Mouse (Mus musculus): ENCODE results near the gene Haao. TPM values are rescaled to one million over a fixed set of nuclear protein-coding genes. Genes with fewer than 3 reads are reported as not detected.
A peak's percentile ranks its signal among the peaks of the same experiment; 100 is the strongest.
"Not testable (repeated sequence)": the region's sequence is repeated elsewhere in the genome, so short reads cannot be mapped to it uniquely, and the experiment has no call there.

The Haao gene
- polyA plus RNA-seq, 1 experiment from 2014 or later = not detected

DNA sequence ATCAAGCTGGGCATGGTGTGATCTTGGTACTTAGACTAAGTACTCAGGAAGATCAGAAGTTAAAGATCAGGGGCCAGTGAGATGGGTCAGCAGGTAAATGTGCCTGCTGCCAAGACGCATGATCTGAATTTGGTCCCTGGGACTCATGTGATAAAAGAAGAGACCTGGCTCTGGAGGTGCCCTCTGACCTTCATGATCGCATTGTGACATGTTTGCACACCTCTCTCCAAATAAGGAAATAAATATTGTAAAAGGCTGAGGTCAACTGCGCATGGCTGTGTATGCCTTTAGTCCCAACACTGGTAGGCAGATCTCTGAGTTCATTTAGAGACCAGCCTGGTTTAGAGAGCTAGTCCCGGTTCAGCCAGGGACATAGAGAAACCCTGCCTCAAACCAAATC, 22.6 kb upstream of the Haao start:
- ATAC-seq (no peak), DNase-seq (ENCODE audit: low read depth, low spot score) (no peak)
- CTCF ChIA-PET = no interaction called here
- in situ Hi-C loops (cut with MboI; ENCODE audit: low pct_unique_long_range_greater_than_20kb) = loop anchor here (5.0 kb wide), 3 partner anchors 102 to 527 kb away; no protein-coding TSS in a partner anchor
- TF ChIP-seq CTCF (IDR thresholded peaks at IDR 0.05) = no peak
- H3K27me3 ChIP-seq = no peaks in the 10 kb centered on the region
- POLR2A ChIA-PET = no interaction called here

DNA sequence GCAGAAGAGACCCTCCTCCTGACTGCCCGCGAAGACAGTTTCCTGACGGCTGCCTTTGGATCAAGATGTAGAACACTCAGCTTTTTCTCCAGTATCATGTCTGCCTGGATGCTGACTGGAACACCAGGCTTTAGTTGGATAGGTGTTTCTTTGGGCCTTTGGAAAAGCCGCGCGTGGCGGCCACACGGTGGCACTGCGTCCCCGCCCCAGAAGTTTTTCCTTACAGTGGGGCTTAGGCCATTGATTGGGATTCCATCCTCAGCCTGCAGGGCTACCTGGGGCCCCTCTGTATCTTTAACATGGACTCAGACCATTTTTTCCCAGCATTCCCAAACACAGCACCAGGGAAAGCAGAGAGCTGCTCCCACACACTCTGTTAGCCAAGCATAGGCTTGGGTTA, 18.8 kb upstream of the Haao start:
- H3K27me3 ChIP-seq = no peaks in the 10 kb centered on the region
- POLR2A ChIA-PET = no interaction called here
- in situ Hi-C loops (cut with MboI; ENCODE audit: low pct_unique_long_range_greater_than_20kb) = no loop called here
- CTCF ChIA-PET = interaction anchor here (0.9 to 2.2 kb wide), 3 partner anchors 16 to 36 kb away, joined by 4 to 6 read pairs (median 4); no protein-coding TSS in a partner anchor
- ATAC-seq (no peak), DNase-seq (ENCODE audit: low read depth, low spot score) (no peak)
- no peak for TF ChIP-seq CTCF (IDR thresholded peaks at IDR 0.05)

DNA sequence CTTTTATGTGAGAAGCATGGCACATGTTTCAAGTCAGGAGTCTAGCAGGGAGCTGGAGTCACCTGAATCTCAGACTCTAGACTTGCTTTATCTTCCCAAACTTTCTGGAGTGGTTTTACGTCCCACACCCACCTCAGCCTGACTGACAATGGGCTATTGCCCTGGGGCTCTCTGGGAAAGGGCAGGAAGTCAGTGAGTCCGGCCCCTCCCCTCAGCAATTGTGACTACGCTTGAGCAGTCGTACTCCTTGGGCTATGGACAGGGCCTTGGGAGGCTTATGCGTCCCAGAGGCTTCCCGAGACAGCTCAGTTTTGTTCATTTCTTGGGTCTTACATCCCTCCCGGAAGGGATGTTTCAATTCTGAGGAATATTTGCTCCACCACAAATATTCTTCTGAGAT, 17.6 kb upstream of the Haao start:
- TF ChIP-seq CTCF (IDR thresholded peaks at IDR 0.05) = no peak
- ATAC-seq (no peak), DNase-seq (ENCODE audit: low read depth, low spot score) (no peak)
- H3K27me3 ChIP-seq = no peaks in the 10 kb centered on the region
- POLR2A ChIA-PET = interaction anchor here (0.6 kb wide), 1 partner anchor 318 kb away, joined by 3 read pairs; no protein-coding TSS in a partner anchor
- CTCF ChIA-PET = interaction anchor here (0.9 to 1.5 kb wide), 2 partner anchors 11 to 17 kb away, joined by 3 to 4 read pairs; no protein-coding TSS in a partner anchor
- in situ Hi-C loops (cut with MboI; ENCODE audit: low pct_unique_long_range_greater_than_20kb) = no loop called here

DNA sequence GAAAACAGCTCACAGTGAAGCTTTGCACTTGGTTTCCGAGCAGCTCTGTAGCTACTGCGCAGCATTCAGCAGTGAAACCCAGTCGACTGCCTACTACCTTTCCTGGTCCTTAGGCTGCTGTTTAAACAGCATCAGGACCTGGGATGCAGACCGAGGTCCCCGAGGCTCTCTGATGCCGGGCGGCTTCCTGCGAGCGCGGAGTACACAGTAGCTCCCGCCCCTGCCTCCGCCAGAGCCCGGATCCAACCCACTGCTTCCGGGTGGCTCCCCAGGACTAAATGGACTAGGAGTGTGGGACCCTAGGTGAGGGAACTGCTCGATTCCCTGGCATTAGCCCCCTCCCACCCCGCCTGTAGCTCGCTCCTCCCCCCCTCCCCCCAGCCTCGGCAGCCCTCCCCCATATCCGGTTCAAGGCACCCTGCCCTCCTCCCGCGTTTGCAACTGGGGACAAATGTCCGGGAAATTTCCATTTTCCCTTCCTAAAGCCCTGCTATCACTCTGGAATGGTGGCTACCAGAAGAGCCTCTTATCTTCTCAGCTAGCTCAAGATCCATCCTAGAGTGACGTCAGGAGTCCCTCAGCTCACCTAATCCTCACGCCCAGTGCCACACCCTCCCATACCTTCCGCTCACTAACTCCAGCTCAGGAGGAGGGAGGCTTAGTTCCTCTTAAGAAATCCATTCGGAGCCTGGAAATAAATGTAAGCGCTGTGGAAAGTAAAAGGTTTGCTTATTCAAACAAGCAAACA, 14.5 kb upstream of the Haao start:
- TF ChIP-seq CTCF (IDR thresholded peaks at IDR 0.05) = no peak
- POLR2A ChIA-PET = no interaction called here
- in situ Hi-C loops (cut with MboI; ENCODE audit: low pct_unique_long_range_greater_than_20kb) = no loop called here
- DNase-seq (ENCODE audit: low read depth, low spot score) (no peak), ATAC-seq (peak; percentile 66)
- H3K27me3 ChIP-seq = no peaks in the 10 kb centered on the region
- CTCF ChIA-PET = interaction anchor here (1.1 to 1.5 kb wide), 3 partner anchors 10 to 186 kb away, joined by 3 to 4 read pairs (median 3); no protein-coding TSS in a partner anchor

DNA sequence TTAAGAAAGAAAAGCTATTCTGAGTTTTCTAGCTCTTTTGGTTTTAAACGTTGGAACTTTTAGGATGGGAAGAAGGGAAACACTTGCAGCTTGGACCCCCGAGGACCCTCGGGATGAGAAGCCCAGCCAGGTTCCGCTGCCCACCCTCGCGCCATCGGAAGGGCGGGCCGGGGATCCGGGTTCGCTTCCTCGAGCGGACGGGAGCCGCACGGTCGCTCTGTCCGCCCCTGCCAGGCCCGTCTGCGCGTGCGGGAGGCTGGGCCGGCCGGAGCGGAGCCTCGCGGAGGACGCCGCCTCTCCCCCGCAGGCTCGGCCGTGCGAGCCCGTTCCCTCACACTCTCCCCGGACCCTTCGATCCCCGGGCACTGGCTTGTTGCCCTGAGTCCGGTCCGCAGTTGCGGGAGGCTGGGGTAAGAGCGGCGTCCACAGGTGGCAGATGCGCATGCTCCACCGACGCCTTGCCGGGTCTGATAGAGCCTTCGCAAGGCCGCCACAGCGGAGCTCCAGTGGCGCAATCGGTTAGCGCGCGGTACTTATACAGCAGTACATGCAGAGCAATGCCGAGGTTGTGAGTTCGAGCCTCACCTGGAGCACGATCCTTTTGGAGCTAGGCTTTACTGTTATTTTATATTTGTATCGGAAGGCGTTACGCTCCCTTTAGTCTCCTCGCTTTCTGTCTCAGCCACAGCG, 13.8 kb upstream of the Haao start:
- ChIA-PET CTCF (interaction anchor here (1.0 to 1.5 kb wide), 4 partner anchors 9 to 187 kb away, joined by 3 to 4 read pairs (median 3); no protein-coding TSS in a partner anchor), POLR2A (interaction anchor here (0.6 kb wide), 1 partner anchor 12 kb away, joined by 5 read pairs; no protein-coding TSS in a partner anchor)
- DNase-seq (ENCODE audit: low read depth, low spot score) (peak; percentile 75), ATAC-seq (peak; percentile 86)
- in situ Hi-C loops (cut with MboI; ENCODE audit: low pct_unique_long_range_greater_than_20kb) = no loop called here
- H3K27me3 ChIP-seq = no peaks in the 10 kb centered on the region
- TF ChIP-seq CTCF (IDR thresholded peaks at IDR 0.05) = no peak

DNA sequence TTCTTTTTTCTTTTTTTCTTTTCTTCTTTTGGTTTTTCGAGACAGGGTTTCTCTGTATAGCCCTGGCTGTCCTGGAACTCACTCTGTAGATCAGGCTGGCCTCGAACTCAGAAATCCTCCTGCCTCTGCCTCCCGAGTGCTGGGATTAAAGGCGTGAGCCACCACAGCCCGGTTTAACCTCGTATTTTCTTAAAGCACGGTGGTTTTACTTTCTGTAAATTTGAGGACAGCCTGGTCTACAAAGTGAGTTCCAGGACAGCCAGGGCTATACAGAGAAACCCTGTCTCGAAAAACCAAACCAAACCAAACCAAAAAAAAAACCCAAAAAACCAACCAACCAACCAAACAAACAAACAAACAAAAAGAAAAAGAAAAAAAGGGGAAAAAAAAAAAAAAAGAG, 13.2 kb upstream of the Haao start:
- DNase-seq (ENCODE audit: low read depth, low spot score); ATAC-seq; H3K27me3 ChIP-seq; in situ Hi-C loops (cut with MboI; ENCODE audit: low pct_unique_long_range_greater_than_20kb): not testable (repeated sequence)
- ChIA-PET POLR2A (interaction anchor here (0.6 kb wide), 1 partner anchor 13 kb away, joined by 5 read pairs; no protein-coding TSS in a partner anchor), CTCF (interaction anchor here (1.0 kb wide), 1 partner anchor 9 kb away, joined by 3 read pairs; no protein-coding TSS in a partner anchor)

DNA sequence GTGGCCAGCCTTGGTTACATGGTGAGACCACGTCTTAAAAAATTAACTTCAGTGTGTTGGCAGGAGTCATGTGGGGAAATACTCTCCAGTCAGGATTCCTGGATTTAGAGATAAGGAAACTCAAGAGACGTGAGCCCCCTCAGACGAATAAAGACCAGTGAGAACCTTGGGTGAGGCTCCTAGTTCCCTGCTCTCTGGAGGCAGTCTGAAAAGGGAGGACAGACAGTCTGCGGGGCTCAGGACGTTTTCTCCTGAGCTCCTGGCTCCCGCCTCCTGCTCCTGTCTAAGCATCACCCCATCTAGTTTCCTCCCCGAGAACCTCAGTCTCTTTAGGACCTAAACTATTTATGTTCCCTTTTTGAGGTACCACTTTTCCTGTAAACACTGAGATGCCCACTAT, 12.5 kb upstream of the Haao start:
- no peak for ATAC-seq
- POLR2A ChIA-PET = no interaction called here
- CTCF ChIA-PET = no interaction called here
- TF ChIP-seq CTCF (IDR thresholded peaks at IDR 0.05) = no peak
- no peaks in the 10 kb centered on the region for H3K27me3 ChIP-seq
- DNase-seq (ENCODE audit: low read depth, low spot score) = no peak
- in situ Hi-C loops (cut with MboI; ENCODE audit: low pct_unique_long_range_greater_than_20kb) = no loop called here

DNA sequence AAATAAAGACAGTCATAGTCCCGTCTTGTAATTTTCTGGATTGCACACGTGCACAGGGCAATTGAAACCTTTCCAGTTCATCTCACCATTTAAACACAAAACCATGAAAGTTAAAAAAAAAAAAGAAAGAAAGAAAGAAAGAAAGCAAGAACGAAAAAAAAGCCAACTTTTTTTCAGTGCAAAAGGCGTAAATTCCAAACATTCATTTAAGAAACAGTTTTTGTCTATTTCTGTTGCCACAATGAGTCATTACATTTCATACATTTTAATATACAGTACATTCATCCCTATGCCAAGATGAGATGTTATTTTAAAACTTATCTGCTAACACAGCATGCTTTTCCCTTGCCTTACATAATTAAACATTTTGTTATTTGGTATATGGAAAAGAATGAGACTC, 11.9 kb upstream of the Haao start:
- no peaks in the 10 kb centered on the region for H3K27me3 ChIP-seq
- ChIA-PET CTCF (no interaction called here), POLR2A (no interaction called here)
- DNase-seq (ENCODE audit: low read depth, low spot score) (no peak), ATAC-seq (no peak)
- TF ChIP-seq CTCF (IDR thresholded peaks at IDR 0.05) = no peak
- in situ Hi-C loops (cut with MboI; ENCODE audit: low pct_unique_long_range_greater_than_20kb) = no loop called here

DNA sequence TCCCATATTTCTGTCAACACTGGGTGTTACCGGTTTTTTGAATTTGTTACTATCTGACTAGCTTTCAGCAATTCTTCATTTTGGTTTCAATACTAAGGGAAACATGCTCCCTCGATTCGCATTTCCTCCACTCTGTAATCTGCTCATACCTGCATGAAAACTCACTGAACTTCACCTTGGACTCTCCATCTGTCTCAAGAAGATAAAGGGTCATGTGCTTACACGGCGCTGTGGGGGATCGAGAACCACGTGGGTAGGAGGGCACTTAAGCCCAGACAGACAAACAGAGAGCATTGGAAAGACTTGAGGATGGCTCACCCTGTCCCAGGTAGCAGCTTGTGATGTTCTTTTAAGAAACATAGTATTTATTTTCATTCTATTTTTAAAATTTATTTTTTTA, 10.7 kb upstream of the Haao start:
- ChIA-PET POLR2A (no interaction called here), CTCF (no interaction called here)
- in situ Hi-C loops (cut with MboI; ENCODE audit: low pct_unique_long_range_greater_than_20kb) = no loop called here
- no peak for ATAC-seq
- no peak for TF ChIP-seq CTCF (IDR thresholded peaks at IDR 0.05)
- no peak for DNase-seq (ENCODE audit: low read depth, low spot score)
- no peaks in the 10 kb centered on the region for H3K27me3 ChIP-seq

DNA sequence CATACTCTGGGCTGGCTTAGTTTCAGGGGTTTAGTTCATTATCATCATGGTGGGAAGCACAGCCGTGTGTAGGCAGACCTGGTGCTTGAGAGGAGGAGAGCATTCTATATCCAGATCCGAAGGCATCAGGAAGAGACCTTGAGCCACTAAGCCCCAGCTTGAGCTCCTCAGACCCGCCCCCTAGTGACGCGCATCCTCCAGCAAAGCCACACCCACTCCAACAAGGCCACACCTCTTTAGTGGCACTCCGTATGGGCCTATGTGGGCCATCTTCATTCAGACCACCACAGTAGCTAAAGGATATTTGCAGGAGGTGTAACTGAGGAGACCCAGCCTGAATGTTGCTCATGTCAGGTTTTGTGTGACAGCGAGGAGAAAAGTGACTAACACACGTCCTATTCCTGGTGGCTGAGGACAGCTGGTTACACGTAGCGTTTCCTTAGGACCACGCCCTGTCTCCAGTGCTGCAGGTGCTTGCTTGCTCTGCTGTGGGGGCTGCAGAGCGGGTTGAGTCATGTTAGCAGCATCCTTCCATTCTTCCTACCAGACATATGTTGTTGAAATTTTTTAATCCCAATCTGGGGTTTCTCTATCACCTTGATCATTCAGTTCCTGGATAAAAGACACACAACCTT, 6.6 kb upstream of the Haao start:
- no peak for TF ChIP-seq CTCF (IDR thresholded peaks at IDR 0.05)
- ChIA-PET POLR2A (interaction anchor here (0.5 kb wide), 1 partner anchor 530 kb away, joined by 4 read pairs; no protein-coding TSS in a partner anchor), CTCF (interaction anchor here (1.0 kb wide), 1 partner anchor 11 kb away, joined by 3 read pairs; no protein-coding TSS in a partner anchor)
- no peak for DNase-seq (ENCODE audit: low read depth, low spot score)
- peak; percentile 7 for ATAC-seq
- in situ Hi-C loops (cut with MboI; ENCODE audit: low pct_unique_long_range_greater_than_20kb) = loop anchor here (5.0 kb wide), 2 partner anchors 222 to 582 kb away; partner anchors contain the start of gene Kcng3
- H3K27me3 ChIP-seq = no peaks in the 10 kb centered on the region

Measured in Patski (cell line).